Mouse (Mus musculus) neural tube, embryonic 13.5 days (tissue): ENCODE results near the gene Cyct. TPM values are rescaled to one million over a fixed set of nuclear protein-coding genes. Genes with fewer than 3 reads are reported as not detected.

Experiments used
- ATAC-seq: fragments of 200-750 bp; cut with Nextera tagmentation; 2 replicates; pipeline ENCODE4 v1.8.0; 2017; ENCODE audit warnings: low read depth, mild to moderate bottlenecking, moderate TSS enrichment, moderate library complexity
- H3K27ac ChIP-seq: fragments of 300-500 bp; sonication (generic); replicated peaks from 2 replicates; pipeline ENCODE4 v1.5.1; 2015; ENCODE audit warnings: moderate library complexity, mild to moderate bottlenecking, inconsistent platforms
- H3K27me3 ChIP-seq: fragments of 300-500 bp; sonication (generic); 2 replicates; pipeline ENCODE4 v1.6.1; 2015; ENCODE audit warnings: mild to moderate bottlenecking, inconsistent platforms
- H3K36me3 ChIP-seq: fragments of 300-500 bp; sonication (generic); 2 replicates; pipeline ENCODE4 v1.6.1; 2015; ENCODE audit warnings: mild to moderate bottlenecking, inconsistent platforms
- H3K4me1 ChIP-seq: fragments of 300-500 bp; sonication (generic); replicated peaks from 2 replicates; pipeline ENCODE4 v1.6.1; 2015; ENCODE audit warnings: inconsistent platforms
- H3K4me2 ChIP-seq: fragments of 300-500 bp; sonication (generic); 2 replicates; pipeline ENCODE4 v1.6.1; 2015; ENCODE audit warnings: inconsistent platforms, mild to moderate bottlenecking, moderate library complexity
- H3K4me3 ChIP-seq: fragments of 300-500 bp; sonication (generic); 2 replicates; pipeline ENCODE4 v1.5.1; 2015; ENCODE audit warnings: mild to moderate bottlenecking, inconsistent platforms
- H3K9ac ChIP-seq: fragments of 300-500 bp; sonication (generic); 2 replicates; pipeline ENCODE4 v1.6.1; 2015; ENCODE audit warnings: moderate library complexity, mild to moderate bottlenecking, inconsistent platforms
- H3K9me3 ChIP-seq: fragments of 300-500 bp; sonication (generic); 2 replicates; pipeline ENCODE4 v1.6.1; 2016; ENCODE audit warnings: inconsistent platforms
- WGBS: fragments of 180-500 bp; shearing (Covaris S2); methylation state at CpG from one replicate; pipeline ENCODE4 v1.1.7; 2015; 5-methylcytosine and 5-hydroxymethylcytosine counted together
- polyA plus RNA-seq: library from polyadenylated mRNA; unstranded; fragments of >200 nt; fragmentation: Nextera tagmentation; extraction: Ambion mirVana; gene quantifications from 2 replicates; pipeline ENCODE4 v1.2.1, GENCODE M21; 2015

The Cyct gene
- polyA plus RNA-seq, 1 experiment from 2014 or later, result not detected

GRCm38 (mm10) chr2:76369821-76370655 lies 9.8 kb upstream of the Cyct start, which contains the start of gene Rbm45:
Gene Rbm45, plus strand, starts transcription at chr2:76369984.
- peak within 1 kb of the TSS; percentile 94 for H3K4me2 ChIP-seq
- H3K4me3 ChIP-seq, result peak within 1 kb of the TSS; percentile 85
- peak; percentile 92 for ATAC-seq
- H3K9ac ChIP-seq, result peak within 1 kb of the TSS; percentile 91
- H3K4me1 ChIP-seq, result peaks cover 14% of the 10 kb centered on the region
- peaks cover 31% of the 10 kb centered on the region for H3K36me3 ChIP-seq
- WGBS, result under 1% methylated on average over 61 of the region's 61 CpGs
- no peaks in the 10 kb centered on the region for H3K9me3 ChIP-seq
- no peaks in the 10 kb centered on the region for H3K27me3 ChIP-seq
- H3K27ac ChIP-seq, result peak within 1 kb of the TSS; percentile 75

DNA sequence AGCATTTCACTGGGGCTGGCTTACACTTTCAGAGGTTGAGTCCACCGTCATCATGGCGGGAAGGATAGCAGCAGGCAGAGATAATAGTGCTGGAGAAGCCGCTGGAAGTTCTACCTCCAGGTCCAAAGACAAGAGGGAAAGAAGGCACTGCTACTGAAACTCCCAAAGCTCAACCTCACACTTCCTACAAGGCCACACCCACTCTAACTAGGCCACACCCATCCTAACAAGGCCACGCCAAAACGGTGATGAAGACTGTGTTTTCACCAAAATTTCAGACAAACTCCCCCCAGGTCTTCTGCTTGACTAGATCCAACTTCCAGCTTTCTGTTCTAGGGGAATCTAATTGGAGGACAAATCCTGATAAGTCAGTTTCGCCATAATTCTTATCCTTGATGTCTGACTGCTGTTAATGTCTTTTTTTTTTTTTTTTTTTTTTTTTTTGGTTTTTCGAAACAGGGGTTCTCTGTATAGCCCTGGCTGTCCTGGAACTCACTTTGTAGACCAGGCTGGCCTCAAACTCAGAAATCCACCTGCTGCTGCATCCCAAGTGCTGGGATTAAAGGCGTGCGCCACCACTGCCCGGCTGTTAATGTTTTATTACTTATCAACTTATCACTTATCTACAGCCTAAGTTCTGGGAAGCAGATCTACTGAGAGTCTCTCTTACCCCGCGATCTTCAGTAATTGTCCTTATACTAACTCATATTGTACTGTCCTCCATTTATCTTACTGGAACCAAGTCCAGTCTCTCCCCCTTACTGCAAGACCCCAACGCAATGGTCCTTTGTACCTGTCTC lies 8.8 kb upstream of the Cyct start:
- H3K27me3 ChIP-seq, result no peaks in the 10 kb centered on the region
- no peak overlapping the region for H3K4me3 ChIP-seq
- peaks cover 14% of the 10 kb centered on the region for H3K4me1 ChIP-seq
- no peak overlapping the region for H3K4me2 ChIP-seq
- 78% methylated on average over 12 of the region's 13 CpGs for WGBS
- 0 out of 2 replicates have a peak, but pooled peaks have one; percentile 16 for ATAC-seq
- peaks cover 22% of the 10 kb centered on the region for H3K36me3 ChIP-seq
- H3K9me3 ChIP-seq, result no peaks in the 10 kb centered on the region
- no peak overlapping the region for H3K9ac ChIP-seq
- H3K27ac ChIP-seq, result no peak overlapping the region

- Histone ChIP-seq H3K9ac (no peak overlapping the region), H3K27me3 (no peaks in the 10 kb centered on the region), H3K4me3 (no peak overlapping the region), H3K4me1 (peaks cover 14% of the 10 kb centered on the region), H3K4me2 (no peak overlapping the region), H3K9me3 (no peaks in the 10 kb centered on the region), H3K36me3 (peaks cover 7% of the 10 kb centered on the region), H3K27ac (no peak overlapping the region)
- WGBS, result 19% methylated on average over 9 of the region's 9 CpGs
- ATAC-seq, result no peak
Measured at GRCm38 (mm10) chr2:76367188-76367922, 7.1 kb upstream of the Cyct start.

- Histone ChIP-seq H3K27ac (no peak overlapping the region), H3K4me2 (no peak overlapping the region), H3K9ac (no peak overlapping the region), H3K4me3 (no peak overlapping the region), H3K27me3 (no peaks in the 10 kb centered on the region), H3K9me3 (no peaks in the 10 kb centered on the region), H3K4me1 (peaks cover 4% of the 10 kb centered on the region), H3K36me3 (no peaks in the 10 kb centered on the region)
- WGBS, result 71% methylated on average over 4 of the region's 4 CpGs
- ATAC-seq, result no peak
Measured at GRCm38 (mm10) chr2:76365811-76366210, 5.6 kb upstream of the Cyct start.

GRCm38 (mm10) chr2:76362111-76362510 lies 1.9 kb upstream of the Cyct start:
- Histone ChIP-seq H3K4me1 (no peaks in the 10 kb centered on the region), H3K9me3 (no peaks in the 10 kb centered on the region), H3K27me3 (no peaks in the 10 kb centered on the region), H3K36me3 (no peaks in the 10 kb centered on the region), H3K27ac (no peak overlapping the region), H3K4me2 (no peak overlapping the region), H3K9ac (no peak overlapping the region), H3K4me3 (no peak overlapping the region)
- WGBS, result 58% methylated on average over 2 of the region's 2 CpGs
- ATAC-seq, result no peak

DNA sequence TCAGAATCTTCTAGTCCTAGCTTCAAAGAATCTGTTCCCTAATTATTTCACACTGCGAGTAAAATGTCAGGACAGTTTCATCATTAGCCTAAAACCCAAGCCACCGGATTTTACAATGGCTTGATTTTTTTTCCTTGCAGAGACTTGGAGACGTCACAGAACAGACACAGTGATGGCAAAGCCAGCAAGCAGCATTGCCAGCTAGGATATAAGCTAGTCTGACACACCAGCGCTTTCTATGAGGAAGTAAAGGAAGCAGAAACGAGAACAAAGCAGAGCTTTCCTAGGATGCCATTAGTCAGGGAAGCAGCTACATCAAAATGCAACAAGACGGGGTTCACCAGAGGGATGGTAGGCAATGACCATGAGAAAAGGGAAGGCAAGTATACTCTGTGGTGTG lies 12.4 kb downstream of the Cyct start:
- Histone ChIP-seq H3K4me2 (no peak overlapping the region), H3K4me1 (no peaks in the 10 kb centered on the region), H3K36me3 (no peaks in the 10 kb centered on the region), H3K27me3 (no peaks in the 10 kb centered on the region), H3K4me3 (no peak overlapping the region), H3K27ac (no peak overlapping the region), H3K9ac (no peak overlapping the region), H3K9me3 (no peaks in the 10 kb centered on the region)
- 76% methylated on average over 6 of the region's 6 CpGs for WGBS
- no peak for ATAC-seq

DNA sequence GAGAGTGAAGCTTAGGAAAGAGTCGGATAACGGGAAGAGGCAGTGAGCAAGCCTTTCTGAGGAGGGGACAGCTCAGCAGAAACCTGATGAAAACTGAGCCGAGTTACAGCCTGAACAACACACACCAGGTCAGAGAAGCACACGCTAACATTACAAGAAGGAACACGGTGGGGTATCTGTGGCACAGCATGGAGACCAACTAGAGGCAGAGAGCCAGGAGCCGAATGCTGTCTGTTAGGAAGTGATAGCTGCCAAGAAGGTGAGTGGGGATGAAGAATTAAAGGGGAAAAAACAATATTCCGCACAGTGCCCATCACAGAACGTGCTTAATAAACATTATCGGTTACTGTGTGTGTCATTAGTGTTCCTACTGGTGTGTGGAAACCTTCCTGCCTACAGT lies 18.1 kb downstream of the Cyct start:
- Histone ChIP-seq H3K4me1 (peaks cover 13% of the 10 kb centered on the region), H3K27ac (no peak overlapping the region), H3K4me3 (no peak overlapping the region), H3K9me3 (no peaks in the 10 kb centered on the region), H3K36me3 (no peaks in the 10 kb centered on the region), H3K27me3 (peaks cover 15% of the 10 kb centered on the region), H3K4me2 (no peak overlapping the region), H3K9ac (no peak overlapping the region)
- 92% methylated on average over 9 of the region's 9 CpGs for WGBS
- no peak for ATAC-seq

DNA sequence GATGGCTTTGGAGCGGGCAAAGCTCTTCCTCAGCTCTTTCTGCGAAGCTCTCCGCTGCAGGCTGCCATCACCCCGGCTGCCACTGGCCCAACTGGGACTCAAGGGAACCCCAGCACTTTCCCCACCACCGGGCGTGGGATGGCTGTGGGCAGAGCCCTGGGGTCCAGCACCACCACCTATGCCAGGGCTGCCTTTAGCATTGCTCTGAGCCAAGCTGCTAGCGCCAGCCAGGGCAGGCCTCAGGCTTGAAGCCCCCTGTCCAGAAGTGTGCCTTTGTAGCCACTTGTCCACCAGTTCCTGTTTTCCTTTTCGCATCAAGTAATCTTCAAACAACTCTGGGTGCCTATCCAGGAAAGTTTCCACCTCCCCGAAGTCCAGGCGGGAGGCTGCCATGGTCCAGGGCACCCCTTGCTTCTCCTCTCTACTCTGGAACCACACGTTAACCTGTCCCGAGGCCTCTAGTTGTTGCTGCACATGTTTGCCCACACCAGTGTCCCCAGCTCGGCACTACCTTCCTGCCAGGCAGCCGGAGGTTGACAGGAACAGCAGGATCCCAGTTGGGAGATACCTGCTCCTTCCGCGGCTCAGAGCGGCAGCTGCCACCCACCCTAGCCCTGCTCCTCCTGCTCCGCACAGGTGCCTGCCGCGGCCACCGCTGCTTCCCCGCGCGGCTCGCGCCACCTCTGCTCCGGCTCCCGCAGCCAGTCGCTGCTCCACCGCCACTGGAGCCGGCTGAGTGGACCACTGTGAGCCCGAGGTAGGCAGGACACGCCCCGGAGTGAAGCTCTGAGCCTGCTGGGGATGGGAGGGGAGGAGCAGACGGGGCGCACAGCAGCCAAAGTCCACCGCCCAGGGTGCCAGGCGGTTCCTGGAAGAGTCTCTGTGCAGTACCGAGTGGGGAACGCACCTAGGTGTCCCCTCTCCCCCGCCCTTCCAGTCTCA lies 21.8 kb downstream of the Cyct start, which contains the start of gene Pde11a:
Gene Pde11a, minus strand, starts transcription at position 560 of the 942 bp plus-strand sequence.
- WGBS, result 16% methylated on average over 39 of the region's 41 CpGs
- Histone ChIP-seq H3K4me1 (peaks cover 13% of the 10 kb centered on the region), H3K4me2 (peak within 1 kb of the TSS; percentile 93)

DNA sequence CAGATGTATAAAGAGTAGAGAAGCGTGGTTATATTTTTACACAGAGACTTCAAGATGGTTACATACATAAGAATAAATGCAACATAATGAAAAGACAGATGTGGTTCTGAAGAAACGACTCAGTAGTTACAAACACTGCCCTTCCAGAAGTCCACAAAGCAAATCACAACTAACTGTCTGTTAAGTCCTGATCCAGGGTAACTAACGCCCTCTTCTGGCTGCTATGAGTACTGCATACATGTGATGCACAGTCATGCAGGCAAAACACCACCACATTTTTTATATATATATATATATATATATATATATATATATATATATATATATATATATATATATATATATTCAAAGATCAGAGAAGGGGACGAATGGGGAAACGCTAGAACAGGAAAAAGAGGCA lies 25.7 kb downstream of the Cyct start:
- H3K27me3 ChIP-seq, result peaks cover 14% of the 10 kb centered on the region

More for the DNA sequence above, 21.8 kb downstream of the Cyct start, which contains the start of gene Pde11a:
- H3K4me3 ChIP-seq, result peak within 1 kb of the TSS; percentile 46
- H3K36me3 ChIP-seq, result no peaks in the 10 kb centered on the region
- ATAC-seq, result peak; percentile 67
- H3K27ac ChIP-seq, result no peak within 1 kb of the TSS
- peaks cover 15% of the 10 kb centered on the region for H3K27me3 ChIP-seq
- H3K9ac ChIP-seq, result peak within 1 kb of the TSS; percentile 73
- H3K9me3 ChIP-seq, result no peaks in the 10 kb centered on the region

DNA sequence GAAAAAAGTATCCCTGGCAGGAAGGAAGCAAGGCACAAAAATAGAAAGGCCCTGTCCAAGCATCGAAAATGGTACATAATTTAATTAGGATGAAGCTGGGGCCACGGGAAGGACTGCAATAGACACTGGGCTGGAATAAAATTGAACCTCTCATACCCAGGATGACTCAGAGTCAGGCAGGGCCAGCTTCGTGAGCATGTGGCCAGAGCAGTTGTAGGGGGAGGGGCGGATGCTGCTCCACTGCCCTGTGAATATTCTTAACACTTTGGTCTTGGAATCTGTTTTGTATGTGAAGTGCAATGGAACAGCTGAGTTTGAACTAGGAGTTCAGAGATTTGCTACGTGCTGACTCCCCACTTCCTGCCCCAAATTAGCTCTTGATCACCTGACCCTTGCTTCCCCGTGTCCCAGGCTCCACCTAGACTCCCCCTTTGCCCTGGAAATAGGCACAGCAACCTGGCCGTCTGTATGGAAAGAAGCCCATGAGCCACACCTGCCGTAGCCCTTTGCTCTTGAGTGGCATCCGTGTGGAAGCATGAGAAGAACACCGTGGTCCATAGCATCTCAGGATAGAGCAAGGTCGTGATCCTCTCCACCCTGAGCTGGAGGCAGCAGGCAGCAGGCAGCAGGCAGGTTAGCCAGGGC lies 28.0 kb downstream of the Cyct start:
- Histone ChIP-seq H3K9ac (no peak overlapping the region), H3K27ac (no peak overlapping the region), H3K4me3 (no peak overlapping the region), H3K9me3 (no peaks in the 10 kb centered on the region), H3K4me2 (no peak overlapping the region), H3K4me1 (no peaks in the 10 kb centered on the region), H3K36me3 (no peaks in the 10 kb centered on the region), H3K27me3 (no peaks in the 10 kb centered on the region)
- no peak for ATAC-seq
- WGBS, result 79% methylated on average over 11 of the region's 11 CpGs

More for the DNA sequence above, 25.7 kb downstream of the Cyct start:
- Histone ChIP-seq H3K4me2 (no peak overlapping the region), H3K9ac (no peak overlapping the region), H3K4me3 (no peak overlapping the region), H3K27ac (no peak overlapping the region), H3K36me3 (no peaks in the 10 kb centered on the region), H3K9me3 (no peaks in the 10 kb centered on the region), H3K4me1 (peaks cover 13% of the 10 kb centered on the region)
- whole genome bisulfite sequencing, result 75% methylated on average over 5 of the region's 5 CpGs
- ATAC-seq, result no peak
